Mouse (Mus musculus) lung, embryonic 16.5 days (tissue): ENCODE measurements at regions not wholly inside any gene's neighbourhood (a gene's known extent, or its start where the extent isn't known, plus 50 kb on each side); places are given as distances from the start of the nearest gene placed in this dataset.
"Not testable (repeated sequence)": the region's sequence is repeated elsewhere in the genome, so short reads cannot be mapped to it uniquely, and the experiment has no call there.

Experiments used
- ATAC-seq: fragments of 200-750 bp; cut with Nextera tagmentation; 2 replicates; pipeline ENCODE4 v1.8.0; 2017; ENCODE audit warnings: low read depth, mild to moderate bottlenecking, moderate library complexity
- H3K27ac ChIP-seq: fragments of 300-500 bp; sonication (generic); 2 replicates; pipeline ENCODE4 v1.5.1; 2014; ENCODE audit warnings: mild to moderate bottlenecking, control low read depth, low read length
- H3K27me3 ChIP-seq: fragments of 300-500 bp; sonication (generic); 2 replicates; pipeline ENCODE4 v1.6.1; 2014; ENCODE audit warnings: low read depth, low read length, mixed read lengths; ENCODE audit not compliant: control insufficient read depth, insufficient read depth
- H3K36me3 ChIP-seq: fragments of 300-500 bp; sonication (generic); 2 replicates; pipeline ENCODE4 v1.6.1; 2014; ENCODE audit warnings: low read length; ENCODE audit not compliant: control insufficient read depth, insufficient read depth
- H3K4me1 ChIP-seq: fragments of 300-500 bp; sonication (generic); replicated peaks from 2 replicates; pipeline ENCODE4 v1.6.1; 2014; ENCODE audit warnings: low read length, mixed read lengths; ENCODE audit not compliant: control insufficient read depth, insufficient read depth
- H3K4me2 ChIP-seq: fragments of 300-500 bp; sonication (generic); 2 replicates; pipeline ENCODE4 v1.6.1; 2014; ENCODE audit warnings: low read depth, low read length, control low read depth
- H3K4me3 ChIP-seq: fragments of 300-500 bp; sonication (generic); 2 replicates; pipeline ENCODE4 v1.5.1; 2014; ENCODE audit warnings: mild to moderate bottlenecking, low read length, control low read depth
- H3K9ac ChIP-seq: fragments of 300-500 bp; sonication (generic); 2 replicates; pipeline ENCODE4 v1.6.1; 2014; ENCODE audit warnings: low read length, control low read depth
- H3K9me3 ChIP-seq: fragments of 300-500 bp; sonication (generic); 2 replicates; pipeline ENCODE4 v1.6.1; 2016; ENCODE audit warnings: low read length; ENCODE audit not compliant: control insufficient read depth
- WGBS: fragments of 180-500 bp; shearing (Covaris S2); extraction: QIAGEN DNeasy Blood & Tissue Kit; methylation state at CpG from one replicate; pipeline ENCODE4 v1.1.7; 2014; 5-methylcytosine and 5-hydroxymethylcytosine counted together

GRCm38 (mm10) chr1:51566170-51566649, 88.0 kb upstream of the Nabp1 start:
- no peak overlapping the region for H3K27ac ChIP-seq
- no peaks in the 10 kb centered on the region for H3K27me3 ChIP-seq
- no peaks in the 10 kb centered on the region for H3K9me3 ChIP-seq
- H3K4me2 ChIP-seq: no peak overlapping the region
- H3K4me1 ChIP-seq: no peaks in the 10 kb centered on the region
- H3K36me3 ChIP-seq: no peaks in the 10 kb centered on the region
- 35% methylated on average over 7 of the region's 7 CpGs for WGBS
- H3K4me3 ChIP-seq: no peak overlapping the region
- no peak for ATAC-seq
- no peak overlapping the region for H3K9ac ChIP-seq

- H3K4me3 ChIP-seq, H3K36me3 ChIP-seq, H3K4me1 ChIP-seq, H3K4me2 ChIP-seq, H3K9me3 ChIP-seq, H3K27me3 ChIP-seq, ATAC-seq, H3K9ac ChIP-seq, H3K27ac ChIP-seq: not testable (repeated sequence)
- WGBS: 95% methylated on average over 4 of the region's 4 CpGs
Measured at GRCm38 (mm10) chr1:51556616-51557015, 78.4 kb upstream of the Nabp1 start.

GRCm38 (mm10) chr1:51553738-51554137, 75.5 kb upstream of the Nabp1 start:
- no peak overlapping the region for H3K9ac ChIP-seq
- no peaks in the 10 kb centered on the region for H3K27me3 ChIP-seq
- WGBS: 54% methylated on average over 6 of the region's 6 CpGs
- H3K4me3 ChIP-seq: no peak overlapping the region
- ATAC-seq: no peak
- no peak overlapping the region for H3K27ac ChIP-seq
- no peaks in the 10 kb centered on the region for H3K9me3 ChIP-seq
- no peaks in the 10 kb centered on the region for H3K36me3 ChIP-seq
- H3K4me1 ChIP-seq: no peaks in the 10 kb centered on the region
- no peak overlapping the region for H3K4me2 ChIP-seq

- Histone ChIP-seq H3K4me3 (no peak overlapping the region), H3K9me3 (no peaks in the 10 kb centered on the region), H3K9ac (no peak overlapping the region), H3K27me3 (no peaks in the 10 kb centered on the region), H3K4me2 (no peak overlapping the region), H3K4me1 (no peaks in the 10 kb centered on the region), H3K36me3 (no peaks in the 10 kb centered on the region), H3K27ac (no peak overlapping the region)
- ATAC-seq: no peak
- 55% methylated on average over 5 of the region's 5 CpGs for WGBS
Measured at GRCm38 (mm10) chr1:51551624-51552023, 73.4 kb upstream of the Nabp1 start.

- WGBS: 86% methylated on average over 5 of the region's 5 CpGs
- Histone ChIP-seq H3K4me3 (no peak overlapping the region), H3K4me2 (no peak overlapping the region), H3K4me1 (peaks cover 3% of the 10 kb centered on the region; the same call in 1 of the 2 replicates), H3K9me3 (no peaks in the 10 kb centered on the region), H3K27me3 (no peaks in the 10 kb centered on the region), H3K27ac (no peak overlapping the region), H3K9ac (no peak overlapping the region), H3K36me3 (no peaks in the 10 kb centered on the region)
- ATAC-seq: no peak
Measured at GRCm38 (mm10) chr1:51542801-51543200, 64.6 kb upstream of the Nabp1 start.

GRCm38 (mm10) chr1:51539634-51540033, 61.4 kb upstream of the Nabp1 start:
- H3K4me2 ChIP-seq: no peak overlapping the region
- no peak overlapping the region for H3K4me3 ChIP-seq
- H3K9me3 ChIP-seq: no peaks in the 10 kb centered on the region
- no peak overlapping the region for H3K27ac ChIP-seq
- no peaks in the 10 kb centered on the region for H3K27me3 ChIP-seq
- H3K9ac ChIP-seq: no peak overlapping the region
- peak; percentile 43; the same call in 1 of the 2 replicates for ATAC-seq
- no peaks in the 10 kb centered on the region for H3K36me3 ChIP-seq
- 51% methylated on average over 4 of the region's 4 CpGs for WGBS
- peaks cover 3% of the 10 kb centered on the region; the same call in 1 of the 2 replicates for H3K4me1 ChIP-seq

GRCm38 (mm10) chr1:51538836-51539235, 60.6 kb upstream of the Nabp1 start:
- Histone ChIP-seq H3K36me3 (no peaks in the 10 kb centered on the region), H3K9me3 (no peaks in the 10 kb centered on the region), H3K9ac (no peak overlapping the region), H3K4me3 (no peak overlapping the region), H3K4me1 (peaks cover 3% of the 10 kb centered on the region; the same call in 1 of the 2 replicates), H3K27ac (no peak overlapping the region), H3K4me2 (no peak overlapping the region), H3K27me3 (no peaks in the 10 kb centered on the region)
- no peak for ATAC-seq
- WGBS: 60% methylated on average over 2 of the region's 2 CpGs

GRCm38 (mm10) chr1:51537765-51538360, 59.6 kb upstream of the Nabp1 start:
- no peak overlapping the region for H3K4me2 ChIP-seq
- no peak overlapping the region for H3K27ac ChIP-seq
- no peak overlapping the region for H3K4me3 ChIP-seq
- H3K36me3 ChIP-seq: no peaks in the 10 kb centered on the region
- 79% methylated on average over 7 of the region's 7 CpGs for WGBS
- H3K9me3 ChIP-seq: no peaks in the 10 kb centered on the region
- H3K9ac ChIP-seq: no peak overlapping the region
- ATAC-seq: 0 out of 2 replicates have a peak, but pooled peaks have one; percentile 43
- H3K27me3 ChIP-seq: no peaks in the 10 kb centered on the region
- H3K4me1 ChIP-seq: peaks cover 3% of the 10 kb centered on the region; the same call in 1 of the 2 replicates

GRCm38 (mm10) chr1:51536076-51536475, 57.9 kb upstream of the Nabp1 start:
- ATAC-seq: no peak
- H3K27ac ChIP-seq: no peak overlapping the region
- WGBS: 82% methylated on average over 1 of the region's 1 CpGs
- no peak overlapping the region for H3K9ac ChIP-seq
- no peaks in the 10 kb centered on the region for H3K27me3 ChIP-seq
- H3K4me1 ChIP-seq: peaks cover 6% of the 10 kb centered on the region; the same call in 1 of the 2 replicates
- no peak overlapping the region for H3K4me2 ChIP-seq
- H3K36me3 ChIP-seq: no peaks in the 10 kb centered on the region
- no peak overlapping the region for H3K4me3 ChIP-seq
- no peaks in the 10 kb centered on the region for H3K9me3 ChIP-seq
